Mouse (Mus musculus): ENCODE data around the gene Disc1.

DNA sequence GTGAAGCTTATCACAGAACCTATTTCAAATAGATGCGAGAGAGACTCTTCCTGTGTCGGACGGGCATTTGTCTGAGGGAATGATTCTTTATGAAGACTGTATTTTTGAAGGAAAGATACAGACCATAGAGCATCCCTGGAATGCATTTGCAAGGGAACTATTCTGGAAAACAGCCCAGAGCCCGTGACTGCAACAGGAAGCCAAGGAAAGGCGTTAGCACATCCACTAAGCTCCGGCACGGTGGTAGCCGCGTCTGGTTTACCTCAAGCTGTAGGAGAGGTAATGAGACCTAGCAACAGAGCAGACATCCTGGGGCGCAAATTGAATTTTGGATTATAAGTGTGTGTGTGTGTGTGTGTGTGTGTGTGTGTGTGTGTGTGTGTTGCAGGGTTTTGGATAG, 188.4 kb downstream of the Disc1 start:
- no peak for TF ChIP-seq CTCF (IDR thresholded peaks at IDR 0.05; ENCODE audit: insufficient read depth, low read length)
- TF ChIP-seq POLR2A (IDR thresholded peaks at IDR 0.05; ENCODE audit: borderline replicate concordance, extremely low read depth, low read depth, low read length), result no peak

Data from lung, adult 2 months (tissue).